Mouse (Mus musculus) adrenal gland, adult 2 months (tissue): ENCODE results near the gene Ncor2. TPM values are rescaled to one million over a fixed set of nuclear protein-coding genes. Genes with fewer than 3 reads are reported as not detected.

Source experiments
- DNase-seq: peaks from one replicate; pipeline ENCODE4 v3.0.0; 2021
- polyA plus RNA-seq: library from polyadenylated mRNA; depleted of rRNA; stranded (reverse); fragments of >200 nt; gene quantifications from 2 replicates; pipeline ENCODE4 v1.2.3, GENCODE M21; 2012
- total RNA-seq, 2 experiments: library from RNA; stranded (reverse); gene quantifications; 2 replicates each; pipeline ENCODE4 v1.2.3; 2021

Gene Ncor2
- total and polyA plus RNA-seq, 3 experiments, result 149 to 340 (median 229) TPM

- peak; percentile 82 for DNase-seq
Observed at GRCm38 (mm10) chr5:125148686-125149085, 30.3 kb downstream of the Ncor2 start.

- DNase-seq, result peak; percentile 21
Observed at GRCm38 (mm10) chr5:125148173-125148572, 30.8 kb downstream of the Ncor2 start.

DNA sequence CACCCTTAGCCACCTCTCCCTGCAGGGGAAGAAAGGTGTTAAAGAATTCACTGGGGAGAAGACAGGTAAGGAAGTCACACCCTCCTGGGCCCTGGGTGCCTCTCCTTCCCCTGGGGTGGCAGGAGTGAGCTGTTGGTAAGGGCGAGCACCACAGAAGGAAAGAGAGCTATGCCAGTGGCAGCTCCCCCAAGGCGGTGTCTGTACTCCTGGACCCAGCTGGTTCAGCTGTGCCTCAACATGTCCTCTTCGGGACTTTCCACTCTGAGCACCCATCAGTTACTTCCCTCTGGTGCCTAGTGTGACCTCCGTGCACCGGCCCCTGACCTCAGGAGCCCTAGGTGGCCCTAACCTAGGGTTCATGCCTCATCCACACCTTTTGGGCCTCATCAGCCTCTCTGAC is 31.9 kb downstream of the Ncor2 start:
- no peak for DNase-seq

DNA sequence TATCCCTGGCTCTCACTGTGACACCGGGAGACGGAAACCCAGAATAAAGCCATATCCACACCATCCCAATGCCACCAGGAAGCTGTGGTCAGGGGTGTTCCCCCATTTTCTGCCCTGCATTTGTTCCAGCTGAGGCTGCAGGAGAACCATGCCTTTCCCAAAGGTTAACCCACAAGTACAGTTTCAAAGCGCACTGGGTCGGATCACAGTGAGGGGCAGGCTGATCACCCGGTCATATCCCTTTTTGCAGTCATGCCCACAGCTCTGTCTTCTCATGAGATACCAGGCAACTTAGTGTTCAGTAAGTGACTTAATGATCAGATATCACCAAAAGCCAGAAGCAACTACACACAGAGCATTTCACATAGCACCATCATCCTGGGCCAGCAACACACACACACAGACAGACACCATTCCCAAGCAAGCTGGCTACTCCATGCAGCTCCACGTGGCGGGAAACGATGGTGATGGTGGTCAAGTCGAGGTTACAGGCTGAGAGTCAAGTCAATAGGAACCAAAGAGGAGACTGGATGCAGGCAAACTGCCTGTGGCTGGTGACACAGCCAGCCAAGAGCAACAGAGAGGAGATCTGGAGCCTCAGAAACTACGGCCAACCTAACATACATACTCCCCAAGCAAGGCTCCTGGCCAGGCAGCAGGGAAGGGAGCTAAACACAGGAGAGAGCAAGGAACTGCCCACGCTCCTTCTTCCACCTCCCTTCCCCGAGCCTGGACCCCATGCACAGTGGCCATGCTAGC is 35.7 kb downstream of the Ncor2 start:
- no peak for DNase-seq

DNA sequence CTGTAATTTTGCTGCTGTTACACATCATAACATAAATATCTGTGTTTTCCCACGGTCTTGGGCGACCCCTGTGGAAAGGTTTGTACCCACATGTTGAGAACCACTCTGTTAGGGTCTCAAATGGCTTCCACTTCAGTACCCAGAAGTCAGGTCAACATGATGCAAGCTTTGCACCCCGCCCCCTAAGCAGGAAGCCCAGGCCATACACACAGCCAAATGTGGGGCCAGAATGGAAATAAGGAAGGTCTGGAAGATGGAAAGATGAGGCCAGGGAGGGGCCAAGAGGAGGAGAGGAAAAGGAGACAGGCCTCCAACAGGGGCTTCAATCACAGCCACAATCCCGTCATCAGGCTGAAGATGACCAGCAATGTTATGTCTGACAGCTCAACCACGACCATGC is 37.1 kb downstream of the Ncor2 start:
- no peak for DNase-seq

- no peak for DNase-seq
Observed at GRCm38 (mm10) chr5:125141525-125141880, 37.5 kb downstream of the Ncor2 start.

- peak; percentile 98 for DNase-seq
Observed at GRCm38 (mm10) chr5:125140832-125141524, 38.0 kb downstream of the Ncor2 start.

DNA sequence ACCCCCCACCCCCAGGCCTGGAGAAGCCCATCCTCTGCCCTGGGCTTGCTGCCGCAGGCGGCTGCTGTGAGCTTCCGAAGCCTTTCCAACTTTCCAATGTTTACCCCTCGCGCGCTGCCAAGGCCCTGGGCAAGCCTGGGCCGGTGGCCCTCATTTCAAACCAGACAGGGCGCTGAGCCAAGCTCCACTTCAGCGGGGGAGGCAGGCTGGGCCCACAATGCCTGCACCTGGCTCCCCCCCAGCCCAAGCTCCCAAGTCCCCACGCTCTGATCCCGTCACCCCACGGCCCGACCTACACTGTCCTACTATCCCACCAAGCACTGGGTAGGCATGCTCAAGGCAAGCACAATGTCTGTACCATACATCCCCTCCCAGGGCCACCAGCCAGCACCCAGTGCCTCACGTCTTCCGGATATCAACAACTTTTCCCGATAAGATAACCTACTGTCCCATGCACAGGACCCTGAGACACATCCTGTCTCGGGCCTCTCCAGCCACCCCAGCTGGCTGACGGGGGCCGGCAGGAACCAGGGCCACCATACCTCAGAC is 38.8 kb downstream of the Ncor2 start:
- peak; percentile 90 for DNase-seq

DNA sequence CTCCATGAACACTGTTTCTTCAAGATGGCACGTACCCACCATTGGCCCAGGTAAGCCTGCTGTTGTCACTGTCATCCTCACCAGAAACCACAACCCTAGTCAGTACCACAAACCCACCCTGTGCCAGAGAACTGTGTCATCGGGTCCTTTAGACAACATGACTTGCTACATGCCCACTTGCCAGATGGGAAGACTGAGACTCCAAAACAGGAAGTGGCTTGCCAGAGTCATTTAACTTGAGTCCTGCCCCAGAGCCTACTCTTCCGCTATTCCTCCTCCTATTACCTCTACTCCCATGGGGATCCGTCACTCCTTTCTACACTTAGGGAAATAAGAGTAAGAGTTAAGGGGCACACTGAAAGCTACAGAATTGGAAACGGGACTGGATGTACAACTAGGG is 39.4 kb downstream of the Ncor2 start:
- no peak for DNase-seq

GRCm38 (mm10) chr5:125138841-125139430 is 40.1 kb downstream of the Ncor2 start:
- no peak for DNase-seq

GRCm38 (mm10) chr5:125137672-125138285 is 41.2 kb downstream of the Ncor2 start:
- DNase-seq, result no peak

DNA sequence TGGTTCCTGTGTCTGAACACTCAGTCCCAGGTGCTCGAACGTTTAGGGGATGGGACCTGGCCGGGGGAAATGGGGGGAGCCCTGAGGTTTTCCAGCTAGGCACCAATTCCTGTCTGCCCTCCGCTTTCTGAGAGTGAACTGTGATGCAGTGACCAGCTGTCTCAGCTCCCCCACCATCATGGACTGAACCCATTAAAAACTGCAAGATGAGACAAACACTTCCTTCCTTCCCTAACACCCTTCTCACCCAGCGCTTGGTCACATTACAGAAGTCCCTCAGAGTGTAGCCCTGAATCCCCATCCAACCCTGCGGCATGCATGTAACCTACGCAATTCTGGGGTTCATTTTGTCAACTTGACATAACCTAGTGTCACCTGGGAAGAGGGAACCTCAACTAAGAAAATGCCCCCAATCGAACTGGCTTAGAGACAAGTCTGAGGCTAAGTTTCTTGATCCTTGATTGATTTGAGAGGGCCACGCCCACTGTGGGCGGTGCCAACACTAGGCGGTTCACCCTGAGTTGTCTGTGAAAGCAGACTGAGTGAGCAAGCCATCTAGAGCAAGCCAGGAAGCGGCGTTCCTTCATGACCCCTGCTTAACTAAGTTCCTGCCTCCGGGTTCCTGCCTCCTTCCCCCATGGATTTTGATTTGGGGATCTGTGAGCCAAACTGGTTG is 41.9 kb downstream of the Ncor2 start:
- DNase-seq, result peak; percentile 61

- peak; percentile 62 for DNase-seq
Observed at GRCm38 (mm10) chr5:125136296-125136995, 42.6 kb downstream of the Ncor2 start.

- DNase-seq, result peak; percentile 80
Observed at GRCm38 (mm10) chr5:125134795-125135468, 44.1 kb downstream of the Ncor2 start.

GRCm38 (mm10) chr5:125134391-125134790 is 44.6 kb downstream of the Ncor2 start:
- DNase-seq, result peak; percentile 88

GRCm38 (mm10) chr5:125133651-125134050 is 45.4 kb downstream of the Ncor2 start:
- no peak for DNase-seq

- DNase-seq, result no peak
Observed at GRCm38 (mm10) chr5:125132566-125133260, 46.3 kb downstream of the Ncor2 start.

DNA sequence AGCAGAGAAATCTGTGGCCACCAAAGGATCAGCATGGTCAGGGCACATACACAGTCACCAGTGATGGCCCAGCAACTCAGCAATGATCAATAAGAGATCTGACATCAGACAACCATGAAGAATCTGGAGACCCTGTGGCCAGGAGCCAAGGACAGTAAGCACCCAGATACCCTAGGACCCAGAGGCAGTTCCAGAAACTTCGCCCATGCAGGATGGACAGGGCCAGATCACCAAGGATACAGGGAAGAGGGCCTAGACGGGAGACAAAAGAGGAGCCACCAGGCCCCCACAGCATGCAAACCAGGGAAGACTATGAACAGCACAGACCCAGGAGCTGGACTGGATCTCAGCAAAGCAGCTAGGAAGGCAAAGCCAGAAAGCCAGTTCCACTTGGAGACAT is 47.0 kb downstream of the Ncor2 start:
- no peak for DNase-seq

DNA sequence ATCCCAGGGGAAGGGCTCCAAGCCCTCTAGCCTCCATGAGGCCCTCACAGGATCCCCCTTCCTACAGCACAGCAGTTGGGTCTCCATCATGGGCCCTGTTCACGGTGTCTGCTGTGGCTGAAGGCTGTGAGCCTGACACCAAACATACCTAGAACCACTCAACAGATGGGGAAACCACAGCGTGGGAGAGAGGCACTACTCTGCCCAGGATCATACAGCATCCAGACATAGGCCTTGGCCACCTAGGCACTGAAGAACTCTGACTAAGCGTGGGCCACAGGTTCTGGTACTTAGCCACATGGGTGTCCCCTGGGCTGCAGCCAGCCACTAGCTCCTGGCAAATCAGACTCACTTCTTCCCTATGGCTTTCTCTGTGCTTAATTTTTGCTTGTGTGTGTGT is 48.6 kb downstream of the Ncor2 start:
- no peak for DNase-seq

DNA sequence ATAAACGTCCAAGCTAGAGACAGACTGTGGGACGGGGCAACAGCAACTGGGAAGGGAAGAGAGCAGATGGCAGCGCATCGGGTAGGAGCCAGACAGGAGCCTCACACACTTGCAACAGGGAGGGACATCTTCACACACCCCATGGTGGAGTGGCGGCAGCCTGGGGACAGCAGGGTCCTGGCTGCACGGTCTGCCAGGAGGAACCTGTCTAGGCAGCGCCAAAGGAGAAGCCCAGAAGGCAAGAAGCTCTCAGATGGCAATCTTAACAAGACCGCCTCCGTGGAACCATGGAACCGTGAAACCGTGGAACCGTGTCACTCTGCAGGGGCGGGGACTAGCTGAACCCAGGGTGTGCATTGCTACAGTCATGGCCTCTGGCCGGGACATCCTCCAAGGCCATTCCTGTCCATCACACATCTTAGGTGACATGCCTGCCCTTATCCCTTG is 50.1 kb downstream of the Ncor2 start:
- DNase-seq, result peak; percentile 56
